Mouse (Mus musculus): Measurements from ENCODE around the gene Pparg.

Gene Pparg

DNA sequence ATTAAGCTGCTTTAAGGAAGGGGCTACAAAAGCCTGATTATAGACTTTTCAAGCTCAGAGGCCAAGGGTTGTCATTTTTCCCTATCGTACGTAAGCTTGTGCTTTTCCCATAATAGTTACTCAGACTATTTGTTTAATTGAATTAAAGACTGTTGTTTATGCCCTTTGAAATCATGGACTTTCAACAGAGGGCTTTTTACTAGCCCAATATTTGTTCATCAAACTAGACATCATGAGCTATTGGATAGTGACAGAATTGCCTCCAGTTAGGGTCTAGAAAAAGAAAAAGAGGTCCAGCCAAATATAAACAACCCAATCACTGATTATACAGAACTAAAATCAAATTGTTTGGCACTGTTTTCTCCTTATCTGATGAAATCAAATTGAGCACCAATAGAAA is 104.7 kb downstream of the Pparg start:
- no peak for DNase-seq (ENCODE audit: low read depth, low spot score)
- Histone ChIP-seq H3K36me3 (ENCODE audit: control insufficient read depth, insufficient read depth, low read length, poor library complexity, severe bottlenecking) (no peaks in the 10 kb centered on the region), H3K27me3 (ENCODE audit: control insufficient read depth, insufficient read depth, low read length, poor library complexity, severe bottlenecking) (no peaks in the 10 kb centered on the region)

DNA sequence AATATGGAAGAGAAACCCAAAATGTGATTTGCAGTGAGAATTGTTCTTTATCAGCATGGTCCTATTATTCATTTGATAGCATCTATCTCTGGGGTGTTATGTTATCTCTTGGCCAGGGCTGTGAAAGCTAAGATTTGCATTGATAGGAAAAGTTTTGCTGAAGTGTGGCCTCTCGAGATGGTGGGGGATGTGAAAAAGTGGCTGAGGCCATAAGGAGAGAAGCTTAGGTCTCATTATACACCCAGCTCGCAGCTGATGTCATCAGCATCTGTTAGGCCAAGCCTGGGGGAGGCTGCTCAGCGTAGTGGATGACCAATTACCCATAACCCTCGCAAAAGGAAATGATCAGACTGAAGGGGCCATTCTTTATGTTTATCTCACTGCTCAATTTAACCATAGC is 105.1 kb downstream of the Pparg start:
- no peak for DNase-seq (ENCODE audit: low read depth, low spot score)

DNA sequence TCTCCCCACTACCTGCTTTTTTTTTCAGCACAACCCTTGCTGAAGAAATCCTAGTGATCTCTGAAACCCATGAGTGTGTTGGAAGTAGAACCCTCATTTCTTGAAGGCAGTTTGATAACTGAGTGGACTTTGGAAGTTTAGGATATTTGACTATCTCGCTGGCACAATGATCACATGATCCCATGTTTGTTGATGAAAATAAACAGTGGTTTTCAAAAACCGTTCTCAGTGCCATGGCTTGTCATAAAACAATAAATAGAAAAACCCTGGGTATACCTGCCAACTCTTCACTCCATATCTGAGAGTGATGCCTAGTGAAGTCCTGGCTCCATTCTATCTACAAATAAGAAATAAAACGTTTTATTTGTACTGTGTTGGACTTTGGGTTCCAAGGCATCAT is 105.8 kb downstream of the Pparg start:
- no peaks in the 10 kb centered on the region for H3K27me3 ChIP-seq (ENCODE audit: control insufficient read depth, insufficient read depth, low read length, poor library complexity, severe bottlenecking)
- H3K36me3 ChIP-seq (ENCODE audit: control insufficient read depth, insufficient read depth, low read length, poor library complexity, severe bottlenecking), result no peaks in the 10 kb centered on the region
- no peak for DNase-seq (ENCODE audit: low read depth, low spot score)

More for the DNA sequence above, 105.1 kb downstream of the Pparg start:
- H3K36me3 ChIP-seq (ENCODE audit: control insufficient read depth, insufficient read depth, low read length, poor library complexity, severe bottlenecking), result no peaks in the 10 kb centered on the region
- H3K27me3 ChIP-seq (ENCODE audit: control insufficient read depth, insufficient read depth, low read length, poor library complexity, severe bottlenecking), result no peaks in the 10 kb centered on the region

DNA sequence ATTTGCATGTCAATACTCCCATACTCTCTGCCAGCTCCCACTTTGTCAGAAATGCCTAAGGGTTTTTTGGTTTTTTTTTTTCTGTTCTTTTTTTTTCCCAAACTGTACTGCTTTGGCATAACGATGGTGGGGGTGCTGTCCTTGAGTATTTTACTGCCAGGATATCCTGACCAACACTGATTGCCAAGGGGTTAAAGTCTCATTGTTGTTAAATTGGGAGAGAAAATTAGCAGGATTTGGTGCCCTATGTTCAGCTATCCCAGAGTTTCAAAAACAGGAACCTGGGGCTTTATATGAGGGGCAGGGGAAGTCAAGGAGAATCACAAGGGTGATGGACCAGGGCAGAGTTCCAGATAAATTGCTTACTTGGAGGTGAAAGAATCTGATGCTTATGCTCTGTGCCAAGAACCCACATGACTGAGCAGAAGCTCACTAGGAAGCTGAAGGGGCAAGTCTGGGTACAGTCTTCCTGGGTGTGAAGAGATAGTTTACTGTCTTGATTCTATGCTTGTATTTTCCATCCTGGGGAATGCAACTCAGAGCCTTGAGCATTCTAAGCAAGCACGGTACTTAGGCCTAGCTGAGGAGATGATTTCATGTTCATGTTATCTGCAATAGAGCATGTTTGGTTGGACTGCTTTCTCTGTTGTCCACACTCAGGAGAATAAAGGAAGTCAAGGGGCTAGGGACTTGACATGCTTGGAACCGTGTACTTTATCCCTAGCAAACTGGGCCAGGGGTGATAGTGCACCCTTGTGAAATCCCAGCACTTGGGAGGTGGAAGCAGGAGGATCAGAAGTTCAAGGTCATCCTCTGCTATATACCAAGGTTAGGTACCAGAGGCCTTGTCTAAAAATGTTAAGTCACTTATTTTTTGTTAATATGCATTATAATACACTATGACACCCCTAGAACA is 109.2 kb downstream of the Pparg start:
- DNase-seq (ENCODE audit: low read depth, low spot score), result no peak
- no peaks in the 10 kb centered on the region for H3K36me3 ChIP-seq (ENCODE audit: control insufficient read depth, insufficient read depth, low read length, poor library complexity, severe bottlenecking)
- H3K27me3 ChIP-seq (ENCODE audit: control insufficient read depth, insufficient read depth, low read length, poor library complexity, severe bottlenecking), result no peaks in the 10 kb centered on the region

DNA sequence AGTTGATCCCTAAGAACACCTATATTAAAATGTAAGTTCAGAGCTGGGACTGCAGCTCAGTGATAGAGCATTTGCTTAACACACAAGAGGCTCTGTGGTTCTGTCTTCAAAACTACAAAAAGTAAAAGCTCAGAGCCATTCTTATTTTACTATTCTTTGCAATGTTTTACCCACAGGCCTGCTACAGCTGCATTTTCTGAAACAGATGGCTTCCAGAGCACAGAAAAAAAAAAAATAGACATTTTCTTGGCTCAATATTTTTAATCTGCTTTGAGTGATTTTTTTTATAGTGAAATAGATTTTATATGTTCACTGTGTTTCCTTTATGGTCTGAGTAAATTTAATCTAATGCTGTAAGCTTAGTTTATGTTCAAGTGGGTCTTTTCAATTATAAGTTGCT is 111.2 kb downstream of the Pparg start:
- Histone ChIP-seq H3K36me3 (ENCODE audit: control insufficient read depth, insufficient read depth, low read length, poor library complexity, severe bottlenecking) (no peaks in the 10 kb centered on the region), H3K27me3 (ENCODE audit: control insufficient read depth, insufficient read depth, low read length, poor library complexity, severe bottlenecking) (no peaks in the 10 kb centered on the region)
- no peak for DNase-seq (ENCODE audit: low read depth, low spot score)

DNA sequence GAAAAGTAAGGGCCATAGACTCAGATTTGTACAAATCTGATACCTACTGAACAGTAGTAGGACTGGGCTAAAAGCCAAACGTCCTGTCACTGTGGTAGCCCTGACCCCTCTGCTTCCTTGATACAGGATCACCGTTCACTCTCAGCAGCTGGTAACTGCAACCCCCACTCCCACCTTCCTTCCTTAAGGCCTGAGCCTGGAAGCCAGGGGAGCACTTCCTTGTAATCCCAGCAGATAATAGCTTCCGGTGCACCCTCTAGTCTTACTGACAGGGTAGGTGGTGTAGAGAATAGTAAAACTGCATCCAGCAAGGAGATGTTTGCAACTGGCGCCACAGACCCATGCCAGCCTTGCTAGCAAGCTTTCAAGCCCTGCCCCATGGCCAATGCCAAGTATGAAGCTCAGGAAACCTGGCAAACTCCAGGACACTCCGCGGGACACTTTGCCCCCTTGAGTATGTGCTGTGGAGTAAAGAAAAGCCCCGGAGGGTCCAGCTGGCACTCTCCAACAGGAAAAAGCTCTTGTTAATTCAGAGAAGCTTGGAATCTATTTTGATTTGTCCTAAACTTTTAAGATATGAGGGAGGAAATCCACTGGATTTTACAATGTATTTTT is 116.4 kb downstream of the Pparg start:
- DNase-seq (ENCODE audit: low read depth, low spot score), result no peak
- no peaks in the 10 kb centered on the region for H3K36me3 ChIP-seq (ENCODE audit: control insufficient read depth, insufficient read depth, low read length, poor library complexity, severe bottlenecking)
- no peaks in the 10 kb centered on the region for H3K27me3 ChIP-seq (ENCODE audit: control insufficient read depth, insufficient read depth, low read length, poor library complexity, severe bottlenecking)

DNA sequence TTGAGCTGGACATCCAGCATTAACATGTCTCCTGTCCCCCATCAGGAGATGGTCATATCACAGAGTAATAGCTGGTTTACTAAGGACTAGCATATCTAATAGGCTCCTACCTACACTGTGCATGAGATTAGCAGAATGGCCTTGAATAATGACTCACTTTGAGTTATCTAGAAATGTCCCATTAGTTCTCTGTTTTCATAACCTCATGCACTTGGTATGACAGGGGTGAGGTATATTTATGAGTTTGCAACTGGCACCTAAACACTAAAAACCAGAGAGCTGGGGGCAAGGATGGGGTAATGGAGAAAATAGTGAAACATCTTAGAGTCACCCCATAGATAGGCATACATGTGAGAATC is 119.2 kb downstream of the Pparg start:
- H3K27me3 ChIP-seq (ENCODE audit: control insufficient read depth, insufficient read depth, low read length, poor library complexity, severe bottlenecking), result no peaks in the 10 kb centered on the region
- no peak for DNase-seq (ENCODE audit: low read depth, low spot score)
- H3K36me3 ChIP-seq (ENCODE audit: control insufficient read depth, insufficient read depth, low read length, poor library complexity, severe bottlenecking), result no peaks in the 10 kb centered on the region

DNA sequence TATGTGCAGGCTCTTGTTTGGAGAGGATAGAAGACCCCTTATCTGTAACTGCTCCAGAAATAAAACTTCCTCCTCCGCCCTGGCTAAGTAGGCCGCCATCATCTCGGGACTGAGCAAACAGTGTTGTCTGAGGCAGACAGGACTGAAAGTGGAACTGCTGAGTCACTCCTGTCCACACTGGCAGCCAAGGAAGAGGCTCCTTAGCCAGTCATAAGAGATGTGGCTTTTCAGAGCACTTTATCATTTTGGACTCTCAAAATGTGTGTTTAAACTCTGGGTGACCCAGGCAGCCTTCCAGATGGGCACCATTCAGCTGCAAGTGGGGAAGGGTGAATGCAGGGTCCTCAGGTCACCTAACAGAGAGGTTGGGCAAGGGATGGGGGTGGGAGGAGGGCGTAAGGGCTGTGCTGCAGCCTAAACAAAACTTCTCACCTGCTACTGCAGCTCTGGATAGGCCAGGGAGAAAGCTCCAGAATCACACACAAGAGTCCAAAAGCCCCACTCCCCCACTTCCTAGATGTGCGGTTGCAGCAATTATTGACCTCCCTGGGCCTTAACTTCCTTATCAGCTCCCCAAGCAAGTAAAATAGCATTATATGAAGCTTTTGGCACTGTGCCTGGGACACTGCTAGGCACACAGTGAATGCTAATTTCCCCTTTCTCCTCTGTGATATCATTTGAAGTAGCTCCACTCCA is 119.7 kb downstream of the Pparg start:
- H3K36me3 ChIP-seq (ENCODE audit: control insufficient read depth, insufficient read depth, low read length, poor library complexity, severe bottlenecking), result no peaks in the 10 kb centered on the region
- no peak for DNase-seq (ENCODE audit: low read depth, low spot score)
- H3K27me3 ChIP-seq (ENCODE audit: control insufficient read depth, insufficient read depth, low read length, poor library complexity, severe bottlenecking), result no peaks in the 10 kb centered on the region

DNA sequence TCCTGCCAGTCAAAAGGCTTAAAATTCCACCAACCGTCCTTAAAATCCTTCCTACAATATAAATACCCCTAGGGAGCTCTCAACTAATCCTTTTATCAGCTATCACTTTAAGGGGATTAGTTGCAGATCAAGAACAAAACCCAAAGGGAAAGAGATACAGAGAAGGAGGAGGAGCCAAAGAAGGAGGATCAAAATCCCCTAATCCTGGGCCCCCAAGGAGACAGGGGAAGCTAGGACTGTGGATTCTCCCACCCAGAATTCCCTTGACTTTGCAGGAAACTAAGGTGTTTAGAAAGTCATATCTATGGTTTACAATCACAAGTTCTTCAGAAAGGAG is 120.2 kb downstream of the Pparg start:
- DNase-seq (ENCODE audit: low read depth, low spot score), result no peak
- Histone ChIP-seq H3K36me3 (ENCODE audit: control insufficient read depth, insufficient read depth, low read length, poor library complexity, severe bottlenecking) (no peaks in the 10 kb centered on the region), H3K27me3 (ENCODE audit: control insufficient read depth, insufficient read depth, low read length, poor library complexity, severe bottlenecking) (no peaks in the 10 kb centered on the region)

DNA sequence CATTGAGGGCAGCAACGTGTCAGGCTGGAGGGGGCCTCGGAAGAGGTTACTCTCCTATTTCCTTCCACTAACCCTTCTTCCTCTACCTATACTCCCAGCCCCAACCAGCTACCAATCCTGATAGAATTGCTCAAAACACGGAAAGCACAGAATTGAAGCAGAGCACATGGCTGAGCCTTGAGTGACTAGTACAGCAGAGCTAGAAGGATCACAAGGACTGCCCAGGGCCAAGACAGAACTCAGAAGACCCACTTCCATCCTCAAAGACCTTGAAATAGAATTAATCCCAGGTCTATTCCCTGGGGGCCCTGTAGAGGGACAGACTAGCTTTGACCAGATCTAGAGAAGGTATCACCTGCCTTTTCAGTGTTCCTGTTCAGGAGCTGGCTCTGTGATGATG is 120.9 kb downstream of the Pparg start:
- no peaks in the 10 kb centered on the region for H3K27me3 ChIP-seq (ENCODE audit: control insufficient read depth, insufficient read depth, low read length, poor library complexity, severe bottlenecking)
- no peaks in the 10 kb centered on the region for H3K36me3 ChIP-seq (ENCODE audit: control insufficient read depth, insufficient read depth, low read length, poor library complexity, severe bottlenecking)
- no peak for DNase-seq (ENCODE audit: low read depth, low spot score)

DNA sequence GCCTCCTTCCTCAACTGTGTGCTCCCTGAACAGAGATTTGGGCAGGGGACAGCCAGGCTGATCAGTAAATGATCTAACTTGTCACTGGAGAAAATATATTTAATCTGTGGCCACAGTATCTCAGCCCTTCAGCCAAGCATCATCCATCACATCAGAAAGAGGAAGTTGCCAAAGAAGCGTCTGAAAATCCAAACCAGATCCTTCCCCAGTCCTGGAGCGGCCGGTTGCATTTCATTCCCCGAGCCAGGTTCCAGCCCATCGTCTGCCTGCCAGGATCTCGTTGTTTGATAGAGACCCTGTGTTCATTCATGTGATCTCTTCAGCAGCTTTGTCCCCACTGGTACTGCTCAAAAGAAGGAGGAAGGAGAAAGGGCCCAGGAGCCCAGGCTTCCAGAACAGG is 124.9 kb downstream of the Pparg start:
- no peaks in the 10 kb centered on the region for H3K27me3 ChIP-seq (ENCODE audit: control insufficient read depth, insufficient read depth, low read length, poor library complexity, severe bottlenecking)
- no peak for DNase-seq (ENCODE audit: low read depth, low spot score)
- H3K36me3 ChIP-seq (ENCODE audit: control insufficient read depth, insufficient read depth, low read length, poor library complexity, severe bottlenecking), result no peaks in the 10 kb centered on the region

DNA sequence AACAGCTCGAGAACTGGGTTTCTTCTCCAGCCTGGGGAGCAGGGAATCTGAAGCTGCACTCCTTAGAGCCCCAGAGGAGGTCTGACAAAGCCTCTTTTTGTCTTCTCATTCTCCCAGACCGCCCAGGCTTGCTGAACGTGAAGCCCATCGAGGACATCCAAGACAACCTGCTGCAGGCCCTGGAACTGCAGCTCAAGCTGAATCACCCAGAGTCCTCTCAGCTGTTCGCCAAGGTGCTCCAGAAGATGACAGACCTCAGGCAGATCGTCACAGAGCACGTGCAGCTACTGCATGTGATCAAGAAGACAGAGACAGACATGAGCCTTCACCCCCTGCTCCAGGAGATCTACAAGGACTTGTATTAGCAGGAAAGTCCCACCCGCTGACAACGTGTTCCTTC is 129.1 kb downstream of the Pparg start:
- Histone ChIP-seq H3K36me3 (ENCODE audit: control insufficient read depth, insufficient read depth, low read length, poor library complexity, severe bottlenecking) (no peaks in the 10 kb centered on the region), H3K27me3 (ENCODE audit: control insufficient read depth, insufficient read depth, low read length, poor library complexity, severe bottlenecking) (no peaks in the 10 kb centered on the region)
- no peak for DNase-seq (ENCODE audit: low read depth, low spot score)

DNA sequence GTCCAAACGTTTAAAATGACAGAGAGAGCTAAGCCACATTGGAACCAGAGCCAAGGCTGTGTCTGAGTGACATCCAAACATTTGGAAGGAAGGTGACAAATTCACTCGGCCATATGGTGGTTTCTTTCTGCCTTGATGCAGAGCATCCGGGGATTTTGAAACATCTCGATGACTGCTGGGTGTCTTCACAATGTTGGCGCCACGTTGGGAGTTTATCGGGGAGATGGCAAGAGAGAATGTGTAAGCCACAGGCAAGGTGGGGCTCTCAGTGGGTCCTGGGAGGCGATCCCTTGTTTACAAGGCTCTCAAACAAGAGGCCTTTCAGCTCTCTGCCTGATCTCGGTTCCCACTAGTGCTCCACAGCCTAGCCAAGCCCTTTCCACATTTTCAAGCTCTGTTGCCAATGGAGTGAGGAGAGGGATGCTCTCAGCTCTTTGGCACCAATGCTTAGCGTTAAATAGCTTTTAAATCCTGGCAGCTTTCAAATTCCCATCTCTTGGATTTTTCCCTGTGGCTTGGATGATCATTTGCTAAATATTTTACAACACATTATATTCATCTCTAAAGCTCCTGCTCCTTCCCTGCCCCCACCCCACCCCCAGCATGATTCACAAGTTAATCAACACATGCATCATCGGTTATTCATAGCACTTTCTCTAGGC is 132.3 kb downstream of the Pparg start:
- no peak for DNase-seq (ENCODE audit: low read depth, low spot score)
- H3K36me3 ChIP-seq (ENCODE audit: control insufficient read depth, insufficient read depth, low read length, poor library complexity, severe bottlenecking), result no peaks in the 10 kb centered on the region
- H3K27me3 ChIP-seq (ENCODE audit: control insufficient read depth, insufficient read depth, low read length, poor library complexity, severe bottlenecking), result no peaks in the 10 kb centered on the region

DNA sequence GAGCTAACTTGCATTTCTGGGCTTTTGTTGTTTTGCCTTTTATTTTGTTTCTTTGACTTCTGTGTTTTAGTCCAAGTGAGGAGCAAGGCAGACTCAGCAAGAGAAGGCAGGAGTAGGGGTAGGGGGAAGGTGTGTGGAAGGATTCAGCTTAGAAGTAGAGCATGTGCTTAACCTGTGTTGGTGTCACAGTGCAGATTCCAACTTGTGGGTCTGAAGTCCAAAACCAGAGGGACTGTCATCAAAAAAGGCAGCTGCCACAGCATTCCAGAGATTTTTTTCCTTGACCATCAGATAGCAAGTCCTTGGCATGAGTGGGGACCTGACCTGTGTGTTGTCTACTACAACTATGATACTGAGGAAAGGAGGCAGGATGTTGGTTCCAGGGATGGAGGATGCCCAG is 133.1 kb downstream of the Pparg start:
- Histone ChIP-seq H3K27me3 (ENCODE audit: control insufficient read depth, insufficient read depth, low read length, poor library complexity, severe bottlenecking) (no peaks in the 10 kb centered on the region), H3K36me3 (ENCODE audit: control insufficient read depth, insufficient read depth, low read length, poor library complexity, severe bottlenecking) (no peaks in the 10 kb centered on the region)
- DNase-seq (ENCODE audit: low read depth, low spot score), result no peak

DNA sequence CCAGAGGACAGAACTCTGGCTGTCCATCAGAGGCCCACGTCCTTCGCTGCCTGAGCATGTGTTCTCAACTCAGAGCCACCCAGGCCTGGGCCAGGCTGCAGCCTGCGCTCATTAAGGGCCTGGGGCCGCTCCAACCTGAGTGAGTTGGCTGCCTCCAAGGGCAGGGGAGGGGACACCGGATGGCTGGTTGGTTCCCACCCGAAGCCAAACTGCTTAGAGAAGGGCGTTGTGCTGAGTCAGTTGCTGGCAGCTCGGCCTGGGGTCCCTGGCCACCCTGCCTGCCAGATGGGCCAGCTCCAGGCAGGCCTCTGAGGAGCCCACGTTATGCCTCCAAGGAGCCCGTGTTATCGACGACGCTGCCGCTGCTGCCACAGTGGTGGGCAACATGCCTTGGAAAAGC is 138.8 kb downstream of the Pparg start:
- DNase-seq (ENCODE audit: low read depth, low spot score), result no peak
- no peaks in the 10 kb centered on the region for H3K27me3 ChIP-seq (ENCODE audit: control insufficient read depth, insufficient read depth, low read length, poor library complexity, severe bottlenecking)
- no peaks in the 10 kb centered on the region for H3K36me3 ChIP-seq (ENCODE audit: control insufficient read depth, insufficient read depth, low read length, poor library complexity, severe bottlenecking)
